Mouse (Mus musculus): Measurements from ENCODE around the gene Rab31. TPM values are rescaled to one million over a fixed set of nuclear protein-coding genes. Genes with fewer than 3 reads are reported as not detected.

Rab31 gene
- polyA plus RNA-seq (2015; fragmentation: Nextera tagmentation; extraction: Ambion mirVana), result 26.6 and 32.5 TPM in 2 replicates

GRCm38 (mm10) chr17:65771951-65772934 is at the start of gene Rab31:
Gene Rab31 (minus strand): TSS chr17:65772752.
- Histone ChIP-seq H3K36me3 (no peaks in the 10 kb centered on the region), H3K4me1 (replicated peaks) (peaks cover 24% of the 10 kb centered on the region), H3K27ac (peak within 1 kb of the TSS; percentile 62), H3K4me2 (replicated peaks) (peak within 1 kb of the TSS; percentile 94), H3K9me3 (no peaks in the 10 kb centered on the region), H3K4me3 (replicated peaks) (peak within 1 kb of the TSS; percentile 63), H3K9ac (peak within 1 kb of the TSS; percentile 77), H3K27me3 (replicated peaks) (no peaks in the 10 kb centered on the region)
- peak; percentile 79 for ATAC-seq
- WGBS, result under 1% methylated on average over 75 of the region's 75 CpGs

- Histone ChIP-seq H3K4me2 (replicated peaks) (no peak overlapping the region), H3K27ac (no peak overlapping the region), H3K9ac (no peak overlapping the region), H3K27me3 (replicated peaks) (no peaks in the 10 kb centered on the region), H3K4me1 (replicated peaks) (no peaks in the 10 kb centered on the region), H3K9me3 (no peaks in the 10 kb centered on the region), H3K36me3 (peaks cover 20% of the 10 kb centered on the region), H3K4me3 (replicated peaks) (no peak overlapping the region)
- ATAC-seq, result no peak
- WGBS, result 83% methylated on average over 5 of the region's 5 CpGs
Measured at GRCm38 (mm10) chr17:65820197-65820596, 47.6 kb upstream of the Rab31 start.

GRCm38 (mm10) chr17:65813763-65814162 is 41.2 kb upstream of the Rab31 start:
- no peak overlapping the region for H3K27ac ChIP-seq
- H3K4me1 ChIP-seq (replicated peaks), result 0 out of 2 replicates have a peak, but pooled peaks cover 2% of the 10 kb centered on the region
- H3K9me3 ChIP-seq, result no peaks in the 10 kb centered on the region
- ATAC-seq, result no peak
- 92% methylated on average over 8 of the region's 8 CpGs for WGBS
- H3K9ac ChIP-seq, result no peak overlapping the region
- H3K36me3 ChIP-seq, result peaks cover 23% of the 10 kb centered on the region
- no peak overlapping the region for H3K4me2 ChIP-seq (replicated peaks)
- no peak overlapping the region for H3K4me3 ChIP-seq (replicated peaks)
- H3K27me3 ChIP-seq (replicated peaks), result no peaks in the 10 kb centered on the region

GRCm38 (mm10) chr17:65811032-65811431 is 38.5 kb upstream of the Rab31 start:
- Histone ChIP-seq H3K36me3 (peaks cover 17% of the 10 kb centered on the region), H3K4me3 (replicated peaks) (no peak overlapping the region), H3K27ac (no peak overlapping the region), H3K9ac (no peak overlapping the region), H3K27me3 (replicated peaks) (no peaks in the 10 kb centered on the region), H3K4me2 (replicated peaks) (no peak overlapping the region), H3K9me3 (no peaks in the 10 kb centered on the region), H3K4me1 (replicated peaks) (0 out of 2 replicates have a peak, but pooled peaks cover 2% of the 10 kb centered on the region)
- 65% methylated on average over 5 of the region's 5 CpGs for WGBS
- ATAC-seq, result peak; percentile 83

GRCm38 (mm10) chr17:65806416-65806815 is 33.9 kb upstream of the Rab31 start:
- Histone ChIP-seq H3K27me3 (replicated peaks) (no peaks in the 10 kb centered on the region), H3K4me2 (replicated peaks) (no peak overlapping the region), H3K4me1 (replicated peaks) (0 out of 2 replicates have a peak, but pooled peaks cover 4% of the 10 kb centered on the region), H3K9ac (no peak overlapping the region), H3K4me3 (replicated peaks) (no peak overlapping the region), H3K9me3 (no peaks in the 10 kb centered on the region), H3K27ac (no peak overlapping the region), H3K36me3 (0 out of 2 replicates have a peak, but pooled peaks cover 4% of the 10 kb centered on the region)
- 71% methylated on average over 2 of the region's 2 CpGs for WGBS
- ATAC-seq, result no peak

GRCm38 (mm10) chr17:65805966-65806365 is 33.4 kb upstream of the Rab31 start:
- ATAC-seq, result no peak
- Histone ChIP-seq H3K27me3 (replicated peaks) (no peaks in the 10 kb centered on the region), H3K9ac (no peak overlapping the region), H3K4me3 (replicated peaks) (no peak overlapping the region), H3K9me3 (no peaks in the 10 kb centered on the region), H3K4me2 (replicated peaks) (no peak overlapping the region), H3K4me1 (replicated peaks) (0 out of 2 replicates have a peak, but pooled peaks cover 2% of the 10 kb centered on the region), H3K36me3 (0 out of 2 replicates have a peak, but pooled peaks cover 4% of the 10 kb centered on the region), H3K27ac (no peak overlapping the region)
- WGBS, result 77% methylated on average over 4 of the region's 4 CpGs

- Histone ChIP-seq H3K9ac (no peak overlapping the region), H3K36me3 (0 out of 2 replicates have a peak, but pooled peaks cover 4% of the 10 kb centered on the region), H3K9me3 (no peaks in the 10 kb centered on the region), H3K4me3 (replicated peaks) (no peak overlapping the region), H3K4me2 (replicated peaks) (no peak overlapping the region), H3K4me1 (replicated peaks) (0 out of 2 replicates have a peak, but pooled peaks cover 2% of the 10 kb centered on the region), H3K27ac (no peak overlapping the region), H3K27me3 (replicated peaks) (no peaks in the 10 kb centered on the region)
- ATAC-seq, result no peak
- WGBS, result 71% methylated on average over 4 of the region's 4 CpGs
Measured at GRCm38 (mm10) chr17:65802026-65802425, 29.5 kb upstream of the Rab31 start.

- no peak overlapping the region for H3K27ac ChIP-seq
- no peak overlapping the region for H3K4me3 ChIP-seq (replicated peaks)
- ATAC-seq, result no peak
- WGBS, result 90% methylated on average over 6 of the region's 6 CpGs
- H3K9ac ChIP-seq, result no peak overlapping the region
- H3K27me3 ChIP-seq (replicated peaks), result no peaks in the 10 kb centered on the region
- 0 out of 2 replicates have a peak, but pooled peaks cover 4% of the 10 kb centered on the region for H3K36me3 ChIP-seq
- H3K4me1 ChIP-seq (replicated peaks), result 0 out of 2 replicates have a peak, but pooled peaks cover 2% of the 10 kb centered on the region
- no peak overlapping the region for H3K4me2 ChIP-seq (replicated peaks)
- H3K9me3 ChIP-seq, result no peaks in the 10 kb centered on the region
Measured at GRCm38 (mm10) chr17:65800451-65800850, 27.9 kb upstream of the Rab31 start.

- Histone ChIP-seq H3K4me2 (replicated peaks) (no peak overlapping the region), H3K4me1 (replicated peaks) (0 out of 2 replicates have a peak, but pooled peaks cover 2% of the 10 kb centered on the region), H3K27ac (no peak overlapping the region), H3K4me3 (replicated peaks) (no peak overlapping the region), H3K36me3 (peaks cover 4% of the 10 kb centered on the region; the same call in 1 of the 2 replicates), H3K9ac (no peak overlapping the region), H3K27me3 (replicated peaks) (no peaks in the 10 kb centered on the region), H3K9me3 (no peaks in the 10 kb centered on the region)
- no peak for ATAC-seq
- WGBS, result 69% methylated on average over 1 of the region's 1 CpGs
Measured at GRCm38 (mm10) chr17:65799353-65799752, 26.8 kb upstream of the Rab31 start.

- no peak overlapping the region for H3K4me2 ChIP-seq (replicated peaks)
- no peak overlapping the region for H3K4me3 ChIP-seq (replicated peaks)
- H3K9me3 ChIP-seq, result no peaks in the 10 kb centered on the region
- no peak for ATAC-seq
- H3K27ac ChIP-seq, result no peak overlapping the region
- H3K9ac ChIP-seq, result no peak overlapping the region
- H3K36me3 ChIP-seq, result peaks cover 4% of the 10 kb centered on the region; the same call in 1 of the 2 replicates
- 0 out of 2 replicates have a peak, but pooled peaks cover 2% of the 10 kb centered on the region for H3K4me1 ChIP-seq (replicated peaks)
- WGBS, result 55% methylated on average over 4 of the region's 4 CpGs
- no peaks in the 10 kb centered on the region for H3K27me3 ChIP-seq (replicated peaks)
Measured at GRCm38 (mm10) chr17:65798446-65798845, 25.9 kb upstream of the Rab31 start.

GRCm38 (mm10) chr17:65796056-65796455 is 23.5 kb upstream of the Rab31 start:
- no peak overlapping the region for H3K27ac ChIP-seq
- 92% methylated on average over 7 of the region's 7 CpGs for whole genome bisulfite sequencing
- ATAC-seq, result no peak

GRCm38 (mm10) chr17:65794096-65794850 is 21.7 kb upstream of the Rab31 start:
- H3K4me3 ChIP-seq (replicated peaks), result no peak overlapping the region
- peaks cover 4% of the 10 kb centered on the region; the same call in 1 of the 2 replicates for H3K36me3 ChIP-seq
- no peaks in the 10 kb centered on the region for H3K9me3 ChIP-seq

More at GRCm38 (mm10) chr17:65796056-65796455, 23.5 kb upstream of the Rab31 start:
- Histone ChIP-seq H3K9me3 (no peaks in the 10 kb centered on the region), H3K4me3 (replicated peaks) (no peak overlapping the region), H3K9ac (no peak overlapping the region), H3K4me2 (replicated peaks) (no peak overlapping the region), H3K4me1 (replicated peaks) (no peaks in the 10 kb centered on the region), H3K27me3 (replicated peaks) (no peaks in the 10 kb centered on the region), H3K36me3 (peaks cover 4% of the 10 kb centered on the region; the same call in 1 of the 2 replicates)

More at GRCm38 (mm10) chr17:65794096-65794850, 21.7 kb upstream of the Rab31 start:
- no peak for ATAC-seq
- Histone ChIP-seq H3K27me3 (replicated peaks) (no peaks in the 10 kb centered on the region), H3K4me1 (replicated peaks) (no peaks in the 10 kb centered on the region), H3K9ac (no peak overlapping the region), H3K4me2 (replicated peaks) (no peak overlapping the region), H3K27ac (no peak overlapping the region)
- 87% methylated on average over 13 of the region's 13 CpGs for WGBS

Measured in intestine, embryonic 15.5 days (tissue).